Mouse (Mus musculus): ENCODE measurements around the gene Ttll5.

Gene Ttll5

DNA sequence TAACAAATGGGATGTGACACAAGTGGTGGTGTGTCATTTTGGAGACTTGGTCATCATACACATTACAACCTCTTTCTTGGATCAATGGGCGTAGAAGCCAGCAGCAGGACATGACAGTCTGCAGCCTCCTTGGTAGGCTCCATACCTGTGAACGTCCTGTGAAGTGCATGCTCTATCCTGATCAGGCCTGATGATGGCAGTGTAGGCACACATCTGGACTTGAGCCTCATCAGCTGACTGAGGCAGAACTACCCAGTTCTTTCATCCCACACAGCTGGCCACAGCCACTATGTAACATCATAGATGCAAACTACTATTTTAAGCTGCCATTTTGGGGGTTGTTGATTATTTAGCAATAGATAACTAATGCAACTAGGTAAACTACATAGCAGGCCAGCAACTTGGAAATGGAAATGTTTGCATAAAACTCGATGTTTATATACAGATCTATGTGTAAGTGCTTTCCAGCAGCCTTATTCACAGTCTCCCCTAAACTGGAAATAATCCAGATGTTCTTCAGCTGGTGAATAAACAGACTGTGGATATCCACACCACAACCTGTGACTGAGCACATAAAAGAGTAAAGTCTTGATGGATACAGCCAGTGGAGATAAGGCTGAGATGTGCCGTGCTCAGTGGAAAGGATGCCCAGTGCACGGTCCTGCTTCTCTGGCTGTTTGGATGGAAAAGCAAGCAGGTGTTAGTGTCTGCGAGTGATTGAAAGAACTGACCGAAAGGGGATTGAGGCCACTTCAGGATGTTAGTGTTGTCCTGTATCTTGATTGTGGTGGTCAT is 23.9 kb downstream of the Ttll5 start:
- DNase-seq: no peak

GRCm38 (mm10) chr12:85850661-85851060 is 26.2 kb downstream of the Ttll5 start:
- DNase-seq: no peak

GRCm38 (mm10) chr12:85853836-85854235 is 29.4 kb downstream of the Ttll5 start:
- no peak for DNase-seq

DNA sequence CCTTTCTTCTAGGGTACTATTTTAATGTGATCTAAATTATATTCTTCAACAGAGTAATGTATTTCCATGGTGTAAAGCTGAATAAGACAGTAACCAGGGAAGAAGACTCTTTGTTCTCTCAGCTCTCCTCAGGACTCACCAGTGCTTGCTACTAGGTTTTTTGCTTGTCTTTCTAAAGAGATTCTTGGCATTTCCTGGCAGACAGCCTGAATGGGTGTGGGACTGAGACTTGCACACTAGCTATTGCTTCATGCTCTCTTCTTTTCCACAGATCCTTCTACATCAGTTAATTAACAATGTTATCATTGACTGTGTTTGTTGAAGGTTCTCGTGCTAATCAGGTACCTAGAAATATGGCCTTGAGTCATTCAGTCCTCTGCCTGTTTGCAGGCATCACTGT is 29.8 kb downstream of the Ttll5 start:
- DNase-seq: no peak

- no peak for DNase-seq
These were observed 32.8 kb downstream of the Ttll5 start for GRCm38 (mm10) chr12:85857300-85857699.

- DNase-seq: no peak
These were observed 34.7 kb downstream of the Ttll5 start for GRCm38 (mm10) chr12:85859111-85859510.

- no peak for DNase-seq
These were observed 35.2 kb downstream of the Ttll5 start for GRCm38 (mm10) chr12:85859511-85860189.

DNA sequence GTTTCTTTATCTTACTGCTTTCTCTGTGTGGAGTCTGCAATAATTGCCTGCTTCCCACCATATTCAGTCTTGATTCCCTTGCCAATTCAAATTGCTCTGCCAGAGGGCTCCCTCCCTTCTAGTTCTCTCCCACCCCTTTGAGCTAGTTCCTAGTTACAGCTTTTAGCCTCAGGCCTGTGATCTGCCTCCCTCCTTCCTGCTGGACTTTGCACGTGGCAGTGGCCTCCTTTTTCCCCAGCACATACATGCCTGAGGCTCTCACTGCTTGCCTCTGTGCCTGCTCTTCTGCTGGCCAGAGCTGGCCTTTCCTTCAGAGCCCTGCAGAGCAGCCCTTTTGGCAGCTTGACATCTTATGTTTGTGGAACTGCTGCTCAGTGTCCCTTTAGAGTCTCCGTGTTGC is 38.1 kb downstream of the Ttll5 start:
- peak; percentile 69 for DNase-seq

DNA sequence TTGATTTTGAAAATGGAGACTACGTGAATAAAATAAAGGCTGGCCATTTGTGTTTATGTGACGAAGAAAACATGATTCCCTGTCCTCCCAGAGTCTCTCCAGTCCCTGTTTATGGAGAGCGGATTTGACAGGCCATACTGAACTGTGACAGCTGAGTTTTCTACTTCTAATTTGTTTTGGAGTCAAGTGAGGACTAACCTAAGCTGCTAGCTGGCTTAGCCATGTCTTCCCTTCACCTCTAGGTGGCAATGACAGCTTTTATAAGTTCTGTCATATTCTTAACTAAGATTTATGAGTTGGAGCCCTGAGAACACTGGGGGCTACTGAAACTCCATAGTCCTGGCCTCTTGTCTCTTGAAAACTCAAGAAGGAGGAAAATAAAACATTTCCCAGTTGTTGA is 41.1 kb downstream of the Ttll5 start:
- peak; percentile 59 for DNase-seq

- DNase-seq: peak; percentile 11
These were observed 42.2 kb downstream of the Ttll5 start for GRCm38 (mm10) chr12:85866624-85867023.

- DNase-seq: peak; percentile 11
These were observed 42.7 kb downstream of the Ttll5 start for GRCm38 (mm10) chr12:85867125-85867524.

DNA sequence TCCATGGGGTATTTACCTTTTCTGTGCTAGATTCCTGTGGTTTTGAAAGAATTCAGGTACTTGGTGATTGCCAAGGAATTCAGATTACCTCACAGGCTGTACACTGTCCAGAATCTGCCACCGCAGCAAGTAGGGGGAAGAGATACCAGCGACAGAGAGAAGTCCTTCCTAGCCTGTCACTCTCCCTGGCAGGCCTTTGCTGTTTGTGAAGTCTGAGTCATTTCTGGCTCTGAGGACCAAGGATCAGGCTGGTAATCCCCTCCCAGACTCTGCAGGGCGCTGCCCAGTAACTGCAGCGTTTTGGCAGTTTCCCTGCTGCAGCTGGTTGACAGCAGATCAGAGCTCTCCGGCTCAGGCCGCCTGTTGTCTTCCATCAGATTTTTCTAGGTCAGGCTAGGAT is 45.0 kb downstream of the Ttll5 start:
- peak; percentile 74 for DNase-seq

DNA sequence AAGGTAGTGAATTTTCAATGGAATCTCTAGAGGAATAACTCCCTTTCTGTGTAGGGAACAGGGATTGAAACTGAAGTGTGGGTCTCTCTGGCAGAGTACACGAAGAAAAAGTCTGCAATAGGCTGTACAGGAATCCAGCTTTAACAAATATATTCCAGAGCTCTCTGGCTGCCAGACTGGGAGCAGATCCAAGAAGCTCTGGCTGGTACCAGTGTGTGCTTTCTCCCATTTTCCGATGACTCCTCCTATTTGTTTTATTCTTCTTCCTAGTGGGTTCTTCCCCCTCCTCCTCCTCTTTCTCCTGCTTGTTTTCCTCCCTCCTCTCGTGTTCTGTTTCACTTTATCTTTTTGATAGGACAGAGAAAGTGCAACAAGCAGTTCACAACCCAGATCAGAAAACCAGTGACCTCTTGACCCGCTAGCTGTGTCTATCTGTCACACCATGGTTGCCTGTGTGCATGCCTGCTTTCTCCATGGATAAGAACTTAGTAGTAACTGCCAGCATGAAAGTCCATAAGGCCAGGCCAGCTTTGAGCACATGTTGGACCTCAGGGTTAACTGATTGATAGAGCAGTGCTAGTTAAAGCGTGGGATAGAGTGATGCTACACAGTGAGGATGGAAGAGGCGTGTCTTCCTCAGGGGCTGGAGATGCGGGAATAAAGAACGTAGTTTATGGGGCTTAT is 55.3 kb downstream of the Ttll5 start:
- no peak for DNase-seq

DNA sequence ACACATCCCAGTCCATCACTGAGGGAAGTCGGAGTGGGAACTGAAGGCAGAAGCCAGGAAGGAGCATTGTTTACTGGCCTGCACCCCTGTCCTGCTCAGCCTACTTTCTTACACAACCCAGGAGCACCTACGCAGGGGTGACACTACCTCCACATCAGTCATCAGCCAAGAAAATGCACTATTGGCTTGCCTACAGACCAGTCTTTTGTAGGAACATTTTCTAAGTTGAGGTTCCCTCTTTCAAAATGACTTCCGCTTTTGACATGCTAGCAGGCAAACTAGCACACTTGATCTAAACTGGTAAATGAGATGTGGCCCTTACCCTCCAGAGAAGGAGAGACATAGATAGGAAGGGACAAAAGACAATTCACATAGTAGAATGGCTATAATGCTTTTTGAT is 60.6 kb downstream of the Ttll5 start:
- DNase-seq: no peak

DNA sequence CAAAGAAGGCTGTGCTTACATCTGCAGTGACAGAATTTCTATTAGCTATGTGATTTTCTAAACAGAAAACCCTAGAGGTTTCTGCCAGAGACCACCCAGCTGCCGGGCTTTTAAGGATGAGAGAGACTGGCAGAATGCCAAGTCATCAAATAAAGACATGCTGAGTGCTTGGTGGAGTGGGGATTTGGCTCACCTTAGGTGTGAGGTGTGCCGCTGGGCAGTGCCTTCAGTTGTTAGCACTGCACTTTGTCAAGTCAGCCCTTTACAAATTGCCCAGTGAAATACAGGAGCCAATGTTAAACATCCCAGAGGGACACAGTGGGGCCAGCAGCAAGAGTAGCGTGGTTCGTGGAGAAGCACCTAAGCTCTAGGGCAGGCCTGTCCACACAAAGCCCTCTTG is 65.6 kb downstream of the Ttll5 start:
- peak; percentile 45 for DNase-seq

DNA sequence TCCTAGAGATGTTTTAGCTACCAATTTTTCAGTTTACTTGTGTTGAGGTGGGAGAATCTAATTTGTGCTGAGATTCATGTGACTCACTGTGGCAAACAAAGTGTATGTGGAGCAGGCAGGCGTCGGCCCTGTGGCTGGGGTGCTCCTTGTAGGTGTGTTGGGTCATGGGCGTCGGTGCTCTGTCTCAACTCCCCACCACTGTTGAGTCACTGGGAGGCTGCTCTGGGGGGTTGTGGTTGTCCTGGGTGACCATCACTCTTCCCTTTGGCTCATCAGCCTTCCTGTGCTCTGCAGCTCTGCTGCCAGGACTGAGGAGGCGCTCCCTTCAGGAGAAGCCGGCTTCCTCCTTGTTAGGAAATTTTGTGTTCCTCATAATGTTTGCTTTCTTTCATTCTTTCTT is 79.5 kb downstream of the Ttll5 start:
- DNase-seq: no peak

GRCm38 (mm10) chr12:85905666-85906065 is 81.2 kb downstream of the Ttll5 start:
- no peak for DNase-seq

GRCm38 (mm10) chr12:85907896-85908295 is 83.4 kb downstream of the Ttll5 start:
- peak; percentile 13 for DNase-seq

DNA sequence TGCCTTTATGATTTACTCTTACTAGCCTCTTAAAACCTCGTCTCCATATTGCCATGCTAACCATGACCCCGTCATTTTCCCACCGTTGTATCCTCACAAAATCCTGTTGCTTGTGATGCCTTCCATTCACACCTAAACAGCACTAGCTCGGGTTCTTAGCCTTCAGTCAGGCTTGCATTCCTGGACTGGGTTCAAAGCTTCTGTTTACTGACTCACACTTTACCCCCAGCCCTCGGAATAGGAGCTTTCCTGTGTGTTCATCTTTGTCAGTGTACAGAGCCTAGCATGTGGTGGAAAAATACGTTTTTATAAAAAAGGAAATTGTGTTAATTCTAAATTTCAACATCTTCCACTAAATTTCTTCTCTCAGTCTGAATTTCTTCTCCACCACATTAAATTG is 86.4 kb downstream of the Ttll5 start:
- DNase-seq: no peak

- DNase-seq: no peak
These were observed 88.4 kb downstream of the Ttll5 start for GRCm38 (mm10) chr12:85912712-85913504.

- no peak for DNase-seq
These were observed 102.4 kb downstream of the Ttll5 start for GRCm38 (mm10) chr12:85926897-85927296.

GRCm38 (mm10) chr12:85928513-85928912 is 104.1 kb downstream of the Ttll5 start:
- no peak for DNase-seq

- DNase-seq: no peak
These were observed 105.3 kb downstream of the Ttll5 start for GRCm38 (mm10) chr12:85929711-85930110.
